Mouse (Mus musculus) kidney, postnatal 36 days (tissue): Measurements from ENCODE around the gene 4930556J24Rik.
"Not testable (repeated sequence)": the region's sequence is repeated elsewhere in the genome, so short reads cannot be mapped to it uniquely, and the experiment has no call there.

Source experiments
- DNase-seq, 2 experiments: peaks; one replicate each; pipeline ENCODE4 v3.0.0; 2021 to 2022; ENCODE audit warnings: mixed read lengths in 2 of 2

Gene 4930556J24Rik

GRCm38 (mm10) chr11:3973081-3973480, 3.5 kb downstream of the 4930556J24Rik start:
- no peak for DNase-seq

GRCm38 (mm10) chr11:3970361-3970760, 6.2 kb downstream of the 4930556J24Rik start:
- no peak for DNase-seq

GRCm38 (mm10) chr11:3969837-3970236, 6.7 kb downstream of the 4930556J24Rik start:
- DNase-seq = peak; percentile 42 to 73

- DNase-seq = no peak
These were observed 12.0 kb downstream of the 4930556J24Rik start for GRCm38 (mm10) chr11:3964416-3965172.

GRCm38 (mm10) chr11:3963610-3964415, 12.8 kb downstream of the 4930556J24Rik start, which contains the start of gene Pes1:
Gene Pes1, plus strand, starts transcription at chr11:3963975.
- DNase-seq = peak; percentile 85 to 89

- peak; percentile 45 to 46 for DNase-seq
These were observed 13.4 kb downstream of the 4930556J24Rik start for GRCm38 (mm10) chr11:3963155-3963554.

- DNase-seq = no peak
These were observed 14.8 kb downstream of the 4930556J24Rik start for GRCm38 (mm10) chr11:3961761-3962160.

- no peak for DNase-seq
These were observed 15.7 kb downstream of the 4930556J24Rik start for GRCm38 (mm10) chr11:3960901-3961300.

GRCm38 (mm10) chr11:3955371-3955770, 21.2 kb downstream of the 4930556J24Rik start:
- DNase-seq = not testable (repeated sequence)

GRCm38 (mm10) chr11:3954876-3955275, 21.7 kb downstream of the 4930556J24Rik start:
- not testable (repeated sequence) for DNase-seq

- no peak for DNase-seq
These were observed 30.2 kb downstream of the 4930556J24Rik start for GRCm38 (mm10) chr11:3946386-3946785.

GRCm38 (mm10) chr11:3941371-3941770, 35.2 kb downstream of the 4930556J24Rik start:
- DNase-seq = peak; percentile 34 to 43

GRCm38 (mm10) chr11:3937321-3937874, 39.2 kb downstream of the 4930556J24Rik start:
- peak; percentile 66 to 88 for DNase-seq

GRCm38 (mm10) chr11:3936318-3936717, 40.3 kb downstream of the 4930556J24Rik start:
- DNase-seq = no peak

- DNase-seq = peak; percentile 47 to 67
These were observed 41.4 kb downstream of the 4930556J24Rik start for GRCm38 (mm10) chr11:3935135-3935534.

- peak; percentile 58 to 63 for DNase-seq
These were observed 42.8 kb downstream of the 4930556J24Rik start for GRCm38 (mm10) chr11:3933756-3934285.

- DNase-seq = peak; percentile 96 to 98
These were observed 44.9 kb downstream of the 4930556J24Rik start, which contains the start of gene Tcn2 for GRCm38 (mm10) chr11:3931511-3932211. Gene Tcn2, minus strand, starts transcription at chr11:3932159.

GRCm38 (mm10) chr11:3930931-3931330, 45.6 kb downstream of the 4930556J24Rik start:
- peak; percentile 44 to 57 for DNase-seq

GRCm38 (mm10) chr11:3930019-3930418, 46.6 kb downstream of the 4930556J24Rik start:
- DNase-seq = peak; percentile 47 to 54

GRCm38 (mm10) chr11:3925916-3926315, 50.7 kb downstream of the 4930556J24Rik start:
- peak in 1 of 2 experiments; percentile 1 for DNase-seq

- no peak for DNase-seq
These were observed 53.8 kb downstream of the 4930556J24Rik start for GRCm38 (mm10) chr11:3922731-3923130.

GRCm38 (mm10) chr11:3922115-3922514, 54.5 kb downstream of the 4930556J24Rik start:
- no peak for DNase-seq
